Mouse (Mus musculus) spleen, postnatal 36 days (tissue): ENCODE measurements around the gene Trim47.

Experiments used
- DNase-seq, 2 experiments: peaks; one replicate each; pipeline ENCODE4 v3.0.0; 2022; ENCODE audit warnings: low spot score in 2 of 2, mixed read lengths in 1 of 2

Trim47 gene

DNA sequence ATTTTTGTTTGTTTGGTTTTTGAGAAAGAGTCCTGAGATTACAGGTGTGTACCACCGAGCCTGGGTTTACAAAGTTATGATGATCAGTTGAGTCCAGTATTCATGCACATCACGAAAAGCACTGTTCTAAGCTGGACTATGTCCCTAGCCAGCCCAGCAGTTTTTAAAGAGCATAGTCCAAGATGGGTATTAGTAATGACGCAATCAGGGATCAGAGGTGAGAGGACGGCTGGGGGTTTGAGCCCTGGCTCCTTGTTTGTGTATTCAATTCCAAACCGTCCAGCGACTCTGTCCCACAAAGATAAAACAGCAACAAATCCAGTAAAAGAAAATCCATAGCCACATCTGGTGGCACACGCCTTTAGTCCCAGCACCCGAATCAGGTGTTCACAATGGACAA, 38.8 kb downstream of the Trim47 start:
- no peak for DNase-seq

GRCm38 (mm10) chr11:116087194-116088130, 39.5 kb downstream of the Trim47 start:
- DNase-seq: peak; percentile 85 to 88

DNA sequence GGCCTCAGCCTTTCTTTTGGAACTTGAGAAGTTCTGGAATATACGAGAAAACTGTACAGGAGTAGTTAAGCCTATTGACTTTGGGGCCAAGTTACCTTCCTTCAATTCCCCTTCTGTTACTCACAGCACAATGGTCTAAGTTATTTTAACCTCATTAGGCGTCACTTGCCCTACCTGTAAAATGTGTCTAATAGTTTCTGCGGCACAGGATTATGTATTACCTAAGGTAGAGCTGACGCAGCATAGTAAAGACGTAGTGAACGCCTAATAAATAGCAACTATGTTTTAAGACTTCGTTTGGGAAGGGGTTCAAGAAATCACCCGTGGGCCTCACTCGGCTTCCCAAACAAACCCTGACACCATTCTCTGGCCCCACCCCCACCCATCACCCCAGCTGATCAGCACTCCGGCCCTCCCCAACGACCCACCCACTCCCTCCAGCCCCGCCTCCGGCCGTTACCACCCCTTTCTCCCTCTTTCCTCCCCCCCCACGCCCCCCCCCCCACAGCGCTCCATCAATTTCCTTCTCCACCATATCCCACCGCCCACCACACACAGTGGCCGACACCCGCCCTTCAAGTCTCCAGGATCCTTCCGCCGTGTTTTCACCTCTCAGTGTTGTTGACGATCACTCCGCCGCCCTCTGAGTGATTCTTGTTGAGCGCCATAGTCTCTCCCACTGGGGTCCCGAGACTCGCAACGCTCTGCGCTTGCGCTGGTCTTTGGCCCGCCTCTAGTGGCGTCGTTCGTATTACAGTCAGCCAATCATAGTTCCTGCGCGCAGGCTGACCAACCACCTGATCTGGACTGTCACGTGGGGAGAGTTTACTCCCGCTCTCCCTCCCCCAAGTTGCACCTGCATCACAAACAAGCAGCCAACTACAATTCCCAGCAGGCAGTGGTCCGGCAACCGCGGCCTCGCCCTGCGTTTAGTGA, 40.5 kb downstream of the Trim47 start, which contains the start of gene Wbp2:
Gene Wbp2, minus strand, starts transcription at position 738 of the 936 bp plus-strand sequence.
- DNase-seq: peak; percentile 99

DNA sequence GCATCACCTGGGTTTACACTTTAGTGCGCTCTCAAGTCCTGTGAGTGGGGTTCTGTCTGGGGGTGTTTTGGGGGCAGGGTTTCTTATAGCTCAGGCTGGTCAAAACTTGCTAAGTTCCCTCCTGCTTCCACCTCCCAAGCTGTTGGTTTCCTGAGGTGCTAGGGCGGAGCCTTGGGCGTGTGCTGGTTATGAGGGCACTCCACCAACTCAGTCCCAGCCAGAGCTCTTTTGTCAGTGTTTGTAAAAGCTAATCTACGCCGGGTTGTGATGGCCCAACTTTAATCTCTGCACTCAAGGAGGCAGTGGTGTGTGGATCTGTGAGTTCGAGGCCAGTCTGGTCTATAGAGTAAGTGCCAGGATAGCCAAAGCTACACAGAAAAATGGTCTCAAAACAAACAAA, 42.8 kb downstream of the Trim47 start:
- no peak for DNase-seq

- no peak for DNase-seq
These were observed 43.8 kb downstream of the Trim47 start for GRCm38 (mm10) chr11:116083096-116083672.

DNA sequence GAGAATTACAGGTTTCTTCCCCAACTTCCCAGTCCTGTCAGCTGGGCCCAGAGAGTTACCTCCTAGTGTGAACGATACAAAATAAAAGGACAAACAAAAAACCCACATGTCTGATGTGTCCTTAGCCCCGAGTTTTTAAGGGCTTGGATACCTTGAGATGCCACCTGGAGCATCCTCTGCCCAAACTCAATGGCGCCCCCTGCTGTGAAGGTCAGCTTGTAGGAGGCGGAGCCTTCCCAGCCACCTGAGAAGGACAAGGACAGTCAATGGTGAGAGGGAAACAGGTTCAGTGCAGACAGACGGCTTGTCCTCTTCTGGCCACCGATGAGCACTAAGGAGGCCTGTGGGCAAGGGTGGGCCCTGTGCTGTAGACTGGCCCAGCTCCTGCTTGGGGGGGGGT, 45.9 kb downstream of the Trim47 start:
- peak; percentile 60 to 72 for DNase-seq

GRCm38 (mm10) chr11:116079511-116079910, 47.5 kb downstream of the Trim47 start:
- DNase-seq: no peak

GRCm38 (mm10) chr11:116078676-116079320, 48.2 kb downstream of the Trim47 start:
- no peak for DNase-seq

GRCm38 (mm10) chr11:116078221-116078620, 48.8 kb downstream of the Trim47 start:
- peak; percentile 88 to 90 for DNase-seq

DNA sequence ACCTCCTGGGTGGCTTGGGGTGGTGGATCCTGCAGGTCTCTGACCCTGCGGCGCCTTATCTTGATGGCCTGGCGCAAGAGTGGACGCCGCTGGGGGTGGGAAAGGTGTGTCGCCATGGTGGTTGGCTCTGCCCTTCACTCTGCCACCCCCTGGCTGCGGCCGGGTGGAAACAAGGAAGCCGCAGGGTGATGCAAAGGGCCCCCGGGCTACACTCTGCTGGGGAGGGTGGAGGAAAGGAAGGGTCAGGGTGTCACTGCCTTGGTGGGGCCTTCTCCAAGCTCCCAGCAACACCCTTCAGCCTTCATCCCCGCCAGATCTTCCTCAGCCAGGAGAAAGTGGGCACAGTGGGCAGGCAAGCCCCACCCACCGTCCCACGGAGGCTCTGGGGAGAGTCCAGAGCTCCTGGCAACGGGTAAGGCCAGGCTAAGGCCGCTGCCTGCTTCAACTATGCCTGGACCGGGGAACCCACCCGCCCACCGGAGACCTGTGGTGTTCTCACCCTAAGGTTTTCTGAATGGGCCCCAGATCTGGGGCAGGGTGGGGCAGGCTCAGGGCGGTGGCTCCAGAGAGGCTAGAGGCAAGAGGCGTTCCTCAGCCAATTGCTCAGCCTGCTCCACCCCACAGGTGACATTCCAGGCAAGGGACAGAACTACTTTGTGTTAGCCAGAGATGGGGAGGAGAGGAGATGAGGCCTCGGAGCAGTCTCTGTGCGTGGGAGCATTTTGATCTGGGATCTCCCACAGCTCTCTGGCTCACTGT, 49.4 kb downstream of the Trim47 start, which contains the start of gene Unc13d:
Gene Unc13d, minus strand, starts transcription at position 516 of the 759 bp plus-strand sequence.
- peak; percentile 84 to 85 for DNase-seq

- peak; percentile 68 to 72 for DNase-seq
These were observed 50.2 kb downstream of the Trim47 start for GRCm38 (mm10) chr11:116076836-116077235.

GRCm38 (mm10) chr11:116076266-116076540, 50.8 kb downstream of the Trim47 start:
- no peak for DNase-seq

DNA sequence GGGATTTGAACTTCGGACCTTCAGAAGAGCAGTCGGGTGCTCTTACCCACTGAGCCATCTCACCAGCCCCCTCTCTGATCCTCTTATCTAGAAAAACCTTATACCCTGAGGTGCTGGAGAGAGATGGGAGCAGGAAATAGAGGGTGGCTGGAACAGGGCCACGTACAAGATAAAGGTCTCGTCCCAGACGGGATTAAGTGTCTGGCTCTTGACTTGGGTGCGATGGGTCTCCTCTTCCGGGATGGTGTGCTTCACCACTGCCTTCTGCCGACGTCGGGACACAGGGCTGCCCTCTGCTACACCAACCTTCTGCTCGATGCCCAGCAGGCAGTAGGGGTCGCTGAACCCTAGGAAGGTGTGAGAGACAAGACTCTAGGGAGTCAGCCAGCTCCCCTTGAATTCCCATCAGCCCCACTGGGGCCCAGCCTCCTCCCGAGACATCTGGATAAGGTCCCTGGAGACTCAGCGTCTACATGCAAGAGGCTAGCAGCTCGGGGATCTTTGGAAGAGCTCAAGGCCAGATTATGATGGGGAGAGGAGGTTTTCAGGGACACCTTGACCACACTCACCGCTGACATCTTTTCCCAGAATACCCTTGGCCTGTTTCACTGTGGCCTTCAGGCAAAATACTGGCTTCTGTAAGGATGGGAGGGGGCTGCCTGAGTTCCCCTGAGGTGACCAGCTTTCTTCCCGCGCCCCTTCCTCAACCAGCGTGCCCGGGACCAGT, 51.3 kb downstream of the Trim47 start:
- no peak for DNase-seq

DNA sequence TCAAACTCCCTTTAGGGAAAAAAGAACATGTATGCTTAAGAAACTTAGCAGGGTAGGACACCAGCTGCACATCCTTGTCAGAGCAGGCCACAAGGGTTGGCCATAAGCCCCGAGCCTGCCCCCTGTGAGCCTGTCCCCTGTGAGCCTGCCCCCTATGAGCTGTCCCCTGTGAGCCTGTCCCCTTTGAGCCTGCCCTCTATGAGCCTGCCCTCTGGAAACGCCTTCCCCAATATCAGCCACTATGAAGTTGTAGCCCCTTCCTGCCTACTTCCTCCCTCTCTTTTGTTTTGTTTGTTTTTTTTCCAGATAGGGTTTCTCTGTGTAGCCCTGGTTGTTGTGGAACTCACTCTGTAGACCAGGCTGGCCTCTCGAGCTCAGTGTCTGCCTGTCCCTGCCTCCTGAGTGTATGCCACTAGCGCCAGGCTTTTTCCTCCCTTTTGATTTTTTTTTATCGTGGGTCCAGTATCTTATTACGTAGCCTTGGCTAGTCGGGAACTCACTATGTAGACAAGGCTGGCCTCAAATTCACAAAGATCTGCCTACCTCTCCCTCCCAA, 52.5 kb downstream of the Trim47 start:
- no peak for DNase-seq

DNA sequence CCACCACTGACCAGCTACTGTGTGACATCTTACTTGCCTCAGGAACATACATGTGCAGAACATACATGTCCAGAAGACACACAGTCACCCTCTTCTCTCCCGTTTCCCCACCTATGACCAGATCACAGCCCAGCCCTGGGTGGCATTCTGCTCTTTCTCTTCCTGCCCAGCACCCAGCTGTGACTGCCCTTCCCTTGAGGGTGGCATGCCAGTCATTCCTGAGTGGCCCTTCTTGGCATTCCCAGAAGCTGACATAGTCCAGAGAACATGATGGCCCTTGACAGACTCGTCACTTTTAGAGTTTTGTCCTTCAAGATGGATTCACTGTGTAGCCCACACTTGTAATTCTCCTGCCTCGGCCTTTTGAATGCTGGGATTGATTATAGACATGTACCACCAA, 54.4 kb downstream of the Trim47 start:
- DNase-seq: no peak

DNA sequence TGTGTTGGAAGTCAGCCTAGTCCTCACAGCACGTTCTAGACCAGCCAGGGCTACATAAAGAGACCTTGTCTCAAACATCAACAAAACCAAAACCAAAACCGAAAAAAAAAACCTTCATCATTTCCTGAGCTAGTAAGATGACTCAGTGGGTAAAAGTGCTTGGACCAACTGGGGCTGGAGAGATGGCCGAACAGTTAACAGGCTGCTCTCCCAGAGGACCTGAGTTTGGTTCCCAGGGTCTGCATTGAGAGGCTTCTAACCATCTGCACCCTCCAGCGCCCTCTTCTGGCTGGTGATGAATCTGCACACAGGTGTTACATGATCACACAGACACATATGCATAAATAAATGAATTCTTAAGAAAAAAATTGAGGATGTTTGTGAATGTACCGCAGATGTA, 55.5 kb downstream of the Trim47 start:
- peak in 1 of 2 experiments; percentile 43 for DNase-seq

DNA sequence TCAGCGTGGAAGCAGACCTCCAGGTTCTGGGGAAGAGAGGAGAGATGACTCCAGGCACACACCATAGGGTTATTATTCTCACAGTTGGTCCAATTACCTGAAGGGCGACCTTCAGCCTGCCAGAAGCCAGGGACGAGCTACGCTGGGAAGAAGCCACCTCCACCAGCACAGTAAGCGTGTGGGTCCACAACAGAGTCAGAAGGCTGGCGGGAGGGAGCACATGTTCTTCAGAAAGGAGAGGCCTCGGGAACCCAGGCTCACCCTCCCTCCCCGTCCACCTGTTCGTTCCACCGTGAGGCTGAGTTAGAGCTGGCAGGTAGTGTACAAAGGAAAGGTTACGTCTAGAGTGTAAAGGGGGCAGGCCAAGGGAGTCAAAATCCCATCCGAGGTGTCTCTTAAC, 61.7 kb downstream of the Trim47 start:
- no peak for DNase-seq

DNA sequence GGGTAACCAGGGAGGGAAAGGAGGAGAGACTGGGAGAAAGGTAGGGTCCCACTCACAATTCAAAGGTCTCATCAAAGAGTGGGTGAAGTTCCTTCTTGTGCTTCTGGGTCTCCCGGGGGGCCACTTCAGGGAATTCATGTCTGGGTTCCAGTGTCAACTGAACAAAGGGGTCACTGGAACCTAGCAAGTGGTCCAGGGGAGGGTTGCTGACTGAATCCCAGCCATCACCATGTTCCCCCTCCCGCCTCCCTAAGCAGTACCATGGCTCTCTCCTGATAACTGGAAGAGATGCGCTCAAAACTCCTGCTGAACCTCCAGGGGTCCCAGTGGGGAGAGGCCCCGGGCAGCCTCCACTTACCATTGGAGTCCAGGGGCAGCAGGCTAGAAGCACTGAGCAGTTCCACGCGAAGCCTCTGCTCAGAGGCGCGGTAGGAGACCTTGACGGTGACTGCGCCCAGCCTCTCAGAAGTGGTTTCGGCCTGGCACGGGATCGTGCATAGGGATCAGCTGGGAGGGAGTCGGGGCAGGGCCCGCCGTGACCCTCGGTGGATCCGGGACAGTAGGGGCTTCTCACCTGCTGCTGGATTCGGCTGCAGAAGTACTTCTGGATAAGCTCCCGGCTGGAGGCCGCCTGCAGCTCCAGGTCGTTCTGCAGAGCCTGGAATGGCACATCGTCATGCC, 62.7 kb downstream of the Trim47 start:
- no peak for DNase-seq

GRCm38 (mm10) chr11:116063562-116063961, 63.4 kb downstream of the Trim47 start:
- no peak for DNase-seq
